Mouse (Mus musculus) brain, adult 10 weeks (tissue): ENCODE measurements around the gene Cyp4f37. TPM values are rescaled to one million over a fixed set of nuclear protein-coding genes. Genes with fewer than 3 reads are reported as not detected.

Experiments used
- polyA plus RNA-seq: library from polyadenylated mRNA; stranded (reverse); fragments of 350-450 nt; fragmentation: Illumina TruSeq; extraction: RNeasy Lipid Tissue Mini Kit (QIAGEN cat#74804); gene quantifications from one replicate; pipeline ENCODE4 v1.2.3, GENCODE M21; 2015; ENCODE audit warnings: low read depth, low replicate concordance

The Cyp4f37 gene
- polyA plus RNA-seq: not detected

GRCm38 (mm10) chr17:32621018-32621417 is at the start of gene Cyp4f37:
Cyp4f37 (plus strand) TSS chr17:32621309.

GRCm38 (mm10) chr17:32658712-32659111 is 37.6 kb downstream of the Cyp4f37 start, which contains the start of gene Cyp4f40:
Cyp4f40 (plus strand) TSS chr17:32658900.

GRCm38 (mm10) chr17:32685048-32685750 is 64.1 kb downstream of the Cyp4f37 start, which contains the start of gene Cyp4f15:
Cyp4f15 (plus strand) TSS chr17:32685627.

Other genes with a start within 250 kb of the Cyp4f37 start
- gene Wiz, start 231.9 kb upstream of the Cyp4f37 start, polyA plus RNA-seq: 24.6 TPM
- 3.5 TPM for gene Rasal3, start 217.7 kb upstream of the Cyp4f37 start, polyA plus RNA-seq
- not detected for gene Pglyrp2, start 197.1 kb upstream of the Cyp4f37 start, polyA plus RNA-seq
- not detected for gene Cyp4f39, start 168.6 kb upstream of the Cyp4f37 start, polyA plus RNA-seq
- 4.3 TPM for gene Cyp4f17, start 115.3 kb upstream of the Cyp4f37 start, polyA plus RNA-seq
- gene Cyp4f16, start 84.8 kb upstream of the Cyp4f37 start, polyA plus RNA-seq: 5.4 TPM
- gene Cyp4f40, start 37.6 kb downstream of the Cyp4f37 start, polyA plus RNA-seq: not detected
- 21.3 TPM for gene Cyp4f15, start 64.3 kb downstream of the Cyp4f37 start, polyA plus RNA-seq
- gene Zfp871, start 167.0 kb downstream of the Cyp4f37 start, polyA plus RNA-seq: 27.6 TPM
- 8.4 TPM for gene Zfp811, start 188.6 kb downstream of the Cyp4f37 start, polyA plus RNA-seq
- gene Zfp799, start 209.0 kb downstream of the Cyp4f37 start, polyA plus RNA-seq: 14.9 TPM